Mouse (Mus musculus) cerebellum, postnatal 4 days (tissue): ENCODE measurements at regions not wholly inside any gene's neighbourhood (a gene's known extent, or its start where the extent isn't known, plus 50 kb on each side); places are given as distances from the start of the nearest gene placed in this dataset.
A peak's percentile ranks its signal among the peaks of the same experiment; 100 is the strongest.

Experiments used
- DNase-seq, 2 experiments: peaks; one replicate each; pipeline ENCODE4 v3.0.0; 2022; ENCODE audit warnings: low spot score in 2 of 2, mixed read lengths in 1 of 2

DNA sequence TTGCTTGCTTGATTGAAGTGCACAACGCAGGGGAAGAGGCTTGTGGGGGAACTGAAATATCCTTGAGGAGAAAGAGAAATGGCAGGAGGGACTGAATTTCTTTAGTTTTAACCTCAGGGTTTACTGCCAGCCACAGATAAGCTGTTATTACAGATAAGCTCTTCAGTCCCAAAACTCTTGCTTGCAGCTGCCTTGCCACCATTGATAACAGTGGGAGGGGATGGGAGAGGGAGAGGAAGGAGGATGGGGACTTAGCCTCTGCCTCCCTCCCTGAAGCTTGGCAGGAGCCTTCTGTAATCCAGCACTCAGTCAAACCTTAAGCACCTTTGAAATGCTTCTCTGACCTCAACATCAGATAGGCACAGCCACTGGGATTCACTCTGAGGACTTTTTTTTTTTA lies 471.4 kb upstream of the Lsamp start:
- DNase-seq: no peak

DNA sequence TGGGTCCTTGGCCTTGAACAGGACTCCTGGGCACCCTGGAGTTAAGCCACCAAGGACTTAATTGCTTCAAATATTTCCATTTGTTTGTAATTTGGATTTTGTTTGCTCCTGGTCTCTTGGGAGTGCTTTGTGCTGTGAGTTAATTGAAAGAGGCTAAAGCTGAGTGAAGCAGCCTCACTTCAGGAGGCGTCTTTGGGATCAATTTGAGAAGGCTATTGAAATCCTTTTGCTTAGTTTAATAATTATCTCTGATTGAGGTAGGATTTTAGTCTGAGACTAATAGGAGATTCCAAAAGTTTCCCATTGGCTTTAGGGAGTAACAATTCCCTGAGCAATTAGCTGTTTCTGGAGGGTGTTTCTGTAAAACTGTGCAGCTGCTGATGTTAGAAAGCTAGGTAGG lies 470.5 kb upstream of the Lsamp start:
- no peak for DNase-seq

DNA sequence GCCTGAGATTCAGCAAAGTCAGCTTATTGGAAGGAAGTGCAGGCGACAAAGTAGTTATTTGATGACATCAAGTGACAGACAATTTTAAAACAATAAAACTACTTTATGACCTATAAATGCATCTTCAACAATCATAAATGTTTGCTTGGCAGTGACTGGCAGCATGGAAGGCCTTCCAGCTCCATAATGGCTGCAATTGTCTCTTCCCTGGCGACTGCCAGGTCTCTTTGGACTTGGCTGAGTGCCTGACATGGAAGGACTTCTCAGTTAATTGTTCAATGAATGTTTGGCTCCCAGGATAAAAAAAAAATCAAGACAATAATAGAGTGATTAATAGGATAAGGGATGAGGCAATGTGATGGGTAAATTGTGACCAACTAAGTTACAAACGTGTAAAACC lies 453.1 kb upstream of the Lsamp start:
- DNase-seq: peak in 1 of 2 experiments; percentile 25

- DNase-seq: no peak
Measured at GRCm38 (mm10) chr16:39532770-39533169, 451.4 kb upstream of the Lsamp start.

DNA sequence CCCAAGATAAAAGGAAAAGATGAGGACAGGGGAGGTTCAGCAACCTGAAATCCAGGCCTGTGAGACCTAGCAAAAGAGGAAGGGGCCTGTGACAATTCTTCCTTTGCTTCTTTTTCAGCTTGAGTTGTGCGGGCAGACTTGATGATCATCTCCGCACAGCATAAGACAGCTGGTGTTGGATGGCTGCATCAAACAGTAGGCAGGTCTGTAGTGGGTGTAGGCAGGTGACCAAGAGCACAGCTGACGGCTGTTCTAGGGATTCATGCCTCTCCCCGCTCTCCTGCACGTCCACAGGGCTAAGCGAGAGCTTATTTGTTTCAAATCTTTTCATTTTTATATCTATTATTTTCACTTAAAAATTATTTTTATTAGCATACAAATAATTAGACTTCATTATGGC lies 450.8 kb upstream of the Lsamp start:
- peak in 1 of 2 experiments; percentile 4 for DNase-seq

DNA sequence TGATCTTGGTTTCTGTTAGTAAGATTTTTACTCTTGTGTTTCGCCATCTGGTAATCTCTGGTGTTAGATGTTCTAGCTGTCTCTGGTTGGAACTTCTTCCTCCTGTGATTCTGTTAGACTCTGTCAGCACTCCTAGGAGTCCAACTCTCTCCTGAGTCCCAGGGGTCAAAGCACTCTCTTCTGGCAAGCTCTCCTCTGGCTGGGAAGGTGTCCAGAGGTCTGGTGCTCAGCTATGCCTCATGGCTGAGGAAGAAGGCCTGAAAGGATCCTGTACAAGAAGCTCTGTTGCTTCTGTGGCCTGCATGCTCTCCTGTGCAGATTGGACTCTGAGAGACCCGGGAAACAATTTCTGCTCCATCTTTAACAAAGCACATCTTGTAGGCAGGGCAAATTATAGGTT lies 430.8 kb upstream of the Lsamp start:
- no peak for DNase-seq

- no peak for DNase-seq
Measured at GRCm38 (mm10) chr16:39576620-39577019, 407.5 kb upstream of the Lsamp start.

- no peak for DNase-seq
Measured at GRCm38 (mm10) chr16:39579621-39580020, 404.5 kb upstream of the Lsamp start.
